17 mouse cellular contexts compared by ENCODE assay signal in the genomic region with DNA sequence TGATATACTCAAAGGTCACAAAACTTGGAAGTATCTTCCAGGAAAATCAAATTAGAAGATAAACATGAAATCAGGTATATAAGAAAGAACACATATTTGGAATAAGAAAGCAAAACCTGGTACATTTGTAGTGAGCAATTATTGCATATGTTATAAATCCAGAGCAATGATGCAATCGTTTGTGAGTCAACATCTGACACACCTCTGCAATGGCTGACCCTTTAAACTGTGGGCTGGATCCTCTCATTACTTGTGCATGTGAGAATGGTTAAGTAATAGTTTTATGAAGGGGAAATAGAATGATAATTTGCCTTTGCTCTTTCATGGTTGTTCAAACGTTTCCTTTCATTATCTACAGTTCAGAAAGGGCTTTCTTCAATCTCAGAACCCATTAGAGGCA.
"Had no signal": no experiment of that assay in that cellular context is flagged by ENCODE, and none has a peak within 500 bp of the region (broad histone marks: within the 10 kb centered on the region; RNA-seq: fewer than 3 reads in every experiment).

No protein-coding gene starts in this region.

- H3K4me2 ChIP-seq: lung, embryonic 15.5 days; midbrain, embryonic 11.5 days; midbrain, embryonic 13.5 days; midbrain, embryonic 15.5 days; neural tube, embryonic 12.5 days had no signal

- H3K9me3 ChIP-seq: lung, embryonic 15.5 days; megakaryocyte, embryonic 14.5 days; midbrain, embryonic 13.5 days; midbrain, embryonic 15.5 days; neural tube, embryonic 12.5 days had no signal

- DNase-seq: liver, postnatal 0 days; lung, adult 2 months; lung, postnatal 14 days; lung, postnatal 36 days; right cerebral cortex, postnatal 14 days; spleen, adult 18-20 months; thymus, adult 18-20 months; thymus, postnatal 14 days; thymus, postnatal 36 days had no signal

- ATAC-seq: liver, postnatal 0 days; lung, postnatal 0 days; midbrain, embryonic 13.5 days; midbrain, embryonic 15.5 days had no signal

- H3K27ac ChIP-seq: lung, embryonic 15.5 days; macrophage; midbrain, embryonic 13.5 days; midbrain, embryonic 15.5 days; neural tube, embryonic 12.5 days had no signal

- H3K4me1 ChIP-seq: lung, embryonic 15.5 days had no signal

- H3K27me3 ChIP-seq: lung, embryonic 15.5 days; midbrain, embryonic 13.5 days; midbrain, embryonic 15.5 days; neural tube, embryonic 12.5 days had no signal

- H3K9ac ChIP-seq: liver, postnatal 0 days; lung, embryonic 15.5 days; midbrain, embryonic 13.5 days; midbrain, embryonic 15.5 days; neural tube, embryonic 12.5 days had no signal

- H3K4me3 ChIP-seq: lung, embryonic 15.5 days; megakaryocyte, embryonic 14.5 days; midbrain, embryonic 13.5 days; midbrain, embryonic 15.5 days; neural tube, embryonic 12.5 days had no signal

- H3K36me3 ChIP-seq: lung, embryonic 15.5 days; midbrain, embryonic 13.5 days; midbrain, embryonic 15.5 days; neural tube, embryonic 12.5 days had no signal
